Mouse (Mus musculus) midbrain, embryonic 16.5 days (tissue): ENCODE data around the gene Pla2g4a. TPM values are rescaled to one million over a fixed set of nuclear protein-coding genes. Genes with fewer than 3 reads are reported as not detected.

ENCODE experiments used
- ATAC-seq: fragments of 200-750 bp; cut with Nextera tagmentation; 2 replicates; pipeline ENCODE4 v1.8.0; 2017; ENCODE audit warnings: moderate TSS enrichment
- H3K27ac ChIP-seq: fragments of 300-500 bp; sonication (generic); 2 replicates; pipeline ENCODE4 v1.5.1; 2014; ENCODE audit warnings: mild to moderate bottlenecking, low read length, mixed read lengths
- H3K27me3 ChIP-seq: fragments of 300-500 bp; sonication (generic); 2 replicates; pipeline ENCODE4 v1.6.1; 2014; ENCODE audit warnings: low read depth, low read length, mixed read lengths; ENCODE audit not compliant: control insufficient read depth, insufficient read depth
- H3K36me3 ChIP-seq: fragments of 300-500 bp; sonication (generic); 2 replicates; pipeline ENCODE4 v1.6.1; 2014; ENCODE audit warnings: mild to moderate bottlenecking, low read length, moderate library complexity, mixed read lengths; ENCODE audit not compliant: control insufficient read depth, insufficient read depth
- H3K4me1 ChIP-seq: fragments of 300-500 bp; sonication (generic); 2 replicates; pipeline ENCODE4 v1.6.1; 2014; ENCODE audit warnings: mild to moderate bottlenecking, low read length, mixed read lengths; ENCODE audit not compliant: control insufficient read depth, insufficient read depth
- H3K4me2 ChIP-seq: fragments of 300-500 bp; sonication (generic); 2 replicates; pipeline ENCODE4 v1.6.1; 2014; ENCODE audit warnings: mild to moderate bottlenecking, low read length, mixed read lengths
- H3K4me3 ChIP-seq: fragments of 300-500 bp; sonication (generic); 2 replicates; pipeline ENCODE4 v1.5.1; 2014; ENCODE audit warnings: low read depth, mild to moderate bottlenecking, low read length, moderate library complexity, mixed read lengths
- H3K9ac ChIP-seq: fragments of 300-500 bp; sonication (generic); 2 replicates; pipeline ENCODE4 v1.6.1; 2014; ENCODE audit warnings: low read depth, low read length, mixed read lengths
- H3K9me3 ChIP-seq: fragments of 300-500 bp; sonication (generic); replicated peaks from 2 replicates; pipeline ENCODE4 v1.6.1; 2014; ENCODE audit warnings: mild to moderate bottlenecking, low read length, mixed read lengths; ENCODE audit not compliant: control insufficient read depth, poor library complexity, severe bottlenecking
- WGBS: fragments of 180-500 bp; shearing (Covaris S2); extraction: QIAGEN DNeasy Blood & Tissue Kit; methylation state at CpG from one replicate; pipeline ENCODE4 v1.1.7; 2014; 5-methylcytosine and 5-hydroxymethylcytosine counted together
- polyA plus RNA-seq: library from polyadenylated mRNA; unstranded; fragments of >200 nt; fragmentation: Nextera tagmentation; extraction: Ambion mirVana; gene quantifications from 2 replicates; pipeline ENCODE4 v1.2.1, GENCODE M21; 2015

Gene Pla2g4a
- polyA plus RNA-seq, 1 experiment from 2014 or later, result 0.57 TPM

DNA sequence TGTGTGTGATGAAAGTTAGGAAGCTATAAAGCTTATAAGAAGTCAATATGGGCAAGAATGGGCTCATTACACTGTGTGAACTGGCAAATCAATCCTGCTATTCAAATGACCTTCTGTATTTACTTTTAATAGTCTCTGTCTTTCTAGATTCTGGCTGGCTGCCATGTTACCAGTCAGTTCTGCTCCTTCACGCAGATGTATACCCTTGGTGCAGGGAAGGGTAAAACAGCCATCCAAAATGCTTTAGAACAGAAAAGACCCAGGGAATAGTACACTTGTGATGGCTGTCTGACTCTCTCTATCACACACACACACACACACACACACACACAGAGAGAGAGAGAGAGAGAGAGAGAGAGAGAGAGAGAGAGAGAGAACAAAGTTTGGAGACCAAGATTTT is 128.6 kb downstream of the Pla2g4a start:
- Histone ChIP-seq H3K9me3 (no peaks in the 10 kb centered on the region), H3K9ac (no peak overlapping the region), H3K27ac (no peak overlapping the region), H3K4me3 (no peak overlapping the region), H3K36me3 (no peaks in the 10 kb centered on the region), H3K4me2 (no peak overlapping the region), H3K4me1 (no peaks in the 10 kb centered on the region), H3K27me3 (no peaks in the 10 kb centered on the region)
- ATAC-seq, result no peak
- 60% methylated on average over 1 of the region's 1 CpGs for WGBS

GRCm38 (mm10) chr1:149831100-149831499 is 130.0 kb downstream of the Pla2g4a start:
- H3K9me3 ChIP-seq, result no peaks in the 10 kb centered on the region
- 96% methylated on average over 1 of the region's 1 CpGs for WGBS
- no peak overlapping the region for H3K27ac ChIP-seq
- ATAC-seq, result no peak
- H3K27me3 ChIP-seq, result no peaks in the 10 kb centered on the region
- no peak overlapping the region for H3K9ac ChIP-seq
- no peak overlapping the region for H3K4me2 ChIP-seq
- H3K36me3 ChIP-seq, result no peaks in the 10 kb centered on the region
- H3K4me3 ChIP-seq, result no peak overlapping the region
- no peaks in the 10 kb centered on the region for H3K4me1 ChIP-seq

DNA sequence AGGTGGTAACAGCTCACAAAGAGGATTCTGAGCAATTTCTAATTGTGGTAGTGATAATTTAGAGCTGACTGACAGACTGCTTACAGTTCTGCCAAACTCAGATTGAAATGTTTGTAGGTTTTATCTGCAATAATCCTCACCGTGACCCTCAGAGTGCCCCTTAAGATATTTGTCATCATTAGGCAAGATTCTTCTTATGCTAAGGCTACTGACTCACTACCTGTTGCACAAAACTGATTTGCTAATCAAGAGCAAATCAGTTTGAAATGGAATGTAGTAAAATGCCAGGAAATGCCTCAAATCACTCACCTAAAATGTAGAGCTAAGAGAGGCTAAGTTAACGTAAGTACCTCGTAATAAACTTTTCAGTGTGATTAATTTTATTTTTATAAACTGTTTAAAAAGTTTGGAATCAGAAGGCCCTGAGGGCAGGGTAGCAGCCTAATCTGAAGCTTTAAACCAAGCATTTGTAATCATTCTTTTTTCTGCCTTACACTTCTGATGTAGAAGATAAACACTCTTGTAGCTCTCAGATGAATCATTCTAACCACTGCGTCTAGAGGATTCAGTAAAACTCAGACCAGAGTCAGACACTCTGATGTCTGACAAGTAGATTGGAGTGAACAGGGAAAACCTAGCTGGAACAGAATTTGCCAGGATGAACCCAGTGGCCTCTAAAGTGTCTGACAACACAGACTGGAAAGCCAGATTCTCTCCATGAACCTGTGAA is 147.3 kb downstream of the Pla2g4a start:
- ATAC-seq, result no peak
- H3K27ac ChIP-seq, result no peak overlapping the region
- H3K27me3 ChIP-seq, result no peaks in the 10 kb centered on the region
- no peak overlapping the region for H3K9ac ChIP-seq
- WGBS, result 92% methylated on average over 4 of the region's 4 CpGs
- H3K9me3 ChIP-seq, result no peaks in the 10 kb centered on the region
- H3K4me1 ChIP-seq, result no peaks in the 10 kb centered on the region
- H3K4me2 ChIP-seq, result no peak overlapping the region
- no peak overlapping the region for H3K4me3 ChIP-seq
- H3K36me3 ChIP-seq, result no peaks in the 10 kb centered on the region

- H3K36me3 ChIP-seq, result no peaks in the 10 kb centered on the region
- no peaks in the 10 kb centered on the region for H3K4me1 ChIP-seq
- no peak overlapping the region for H3K4me3 ChIP-seq
- no peak for ATAC-seq
- H3K4me2 ChIP-seq, result no peak overlapping the region
- no peaks in the 10 kb centered on the region for H3K27me3 ChIP-seq
- H3K9ac ChIP-seq, result no peak overlapping the region
- WGBS, result 64% methylated on average over 1 of the region's 1 CpGs
- no peaks in the 10 kb centered on the region for H3K9me3 ChIP-seq
- no peak overlapping the region for H3K27ac ChIP-seq
Observed at GRCm38 (mm10) chr1:149809527-149809926, 151.6 kb downstream of the Pla2g4a start.

Other genes starting within 250 kb of the Pla2g4a start
- gene Ptgs2, start 138.7 kb upstream of the Pla2g4a start, polyA plus RNA-seq, result 0.09 and 0.11 TPM in 2 replicates